Mouse (Mus musculus) CH12F3 (cell line): ENCODE results near the gene Iqsec1.

Source experiments
- in situ Hi-C: fragments of 300-500 bp; cut with MboI; formaldehyde crosslinking; loops from 2 replicates; pipeline ENCODE4 v1.14.3; 2020; ENCODE audit warnings: low sequenced_read_pairs

Iqsec1 gene

DNA sequence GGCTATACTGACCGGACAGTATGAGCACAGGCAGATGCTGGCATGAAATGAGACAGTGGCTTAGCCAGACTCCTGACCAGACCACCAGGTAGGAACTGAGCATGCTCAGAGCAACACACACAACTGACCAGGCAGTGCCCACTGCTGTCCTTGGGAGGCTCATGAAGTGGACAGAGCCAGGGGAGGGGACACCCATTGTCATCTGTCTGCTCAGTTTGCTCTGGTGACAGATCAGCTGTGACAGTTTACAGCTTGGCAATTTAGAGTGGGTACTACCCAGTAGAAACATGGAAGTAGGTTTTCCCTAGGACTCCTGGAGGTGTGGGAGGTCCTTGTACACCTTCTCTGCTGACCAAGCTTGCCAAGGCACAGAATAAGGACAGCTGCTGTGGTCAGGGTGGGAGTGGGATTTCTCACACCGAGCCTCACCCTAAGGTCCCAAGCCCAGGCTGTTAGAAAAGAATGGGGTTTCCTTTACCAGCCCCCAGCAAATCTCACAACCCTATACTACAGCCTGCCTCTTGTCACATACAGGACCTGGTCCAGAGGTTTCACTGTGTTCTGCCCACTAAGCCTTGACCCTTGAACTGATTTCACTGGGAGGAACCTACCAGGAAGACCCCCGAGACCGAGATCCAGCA lies 253.0 kb downstream of the Iqsec1 start:
- in situ Hi-C loops: loop anchor here (5.0 kb wide), 1 partner anchor 77 kb away; no protein-coding TSS in a partner anchor

DNA sequence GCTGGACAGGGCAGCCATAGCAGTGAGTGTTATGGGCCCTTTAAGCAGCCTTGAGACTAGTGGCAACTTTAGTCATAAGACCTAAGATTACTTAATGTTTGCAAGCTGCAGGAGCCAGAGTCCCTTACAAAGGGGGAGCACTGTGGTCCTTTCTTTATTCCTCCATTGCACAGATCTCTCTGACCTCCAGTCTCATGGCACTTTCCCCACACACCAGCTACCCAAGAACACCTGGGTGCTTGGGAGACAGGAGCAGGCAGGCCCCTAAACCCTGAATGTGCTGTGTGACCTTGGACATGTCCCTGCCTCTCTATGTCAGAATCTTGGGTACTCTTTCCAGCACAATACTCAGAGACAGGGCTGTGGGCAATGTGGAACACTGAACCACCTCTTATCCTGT lies 253.7 kb downstream of the Iqsec1 start:
- in situ Hi-C loops: loop anchor here (5.0 kb wide), 1 partner anchor 77 kb away; no protein-coding TSS in a partner anchor

DNA sequence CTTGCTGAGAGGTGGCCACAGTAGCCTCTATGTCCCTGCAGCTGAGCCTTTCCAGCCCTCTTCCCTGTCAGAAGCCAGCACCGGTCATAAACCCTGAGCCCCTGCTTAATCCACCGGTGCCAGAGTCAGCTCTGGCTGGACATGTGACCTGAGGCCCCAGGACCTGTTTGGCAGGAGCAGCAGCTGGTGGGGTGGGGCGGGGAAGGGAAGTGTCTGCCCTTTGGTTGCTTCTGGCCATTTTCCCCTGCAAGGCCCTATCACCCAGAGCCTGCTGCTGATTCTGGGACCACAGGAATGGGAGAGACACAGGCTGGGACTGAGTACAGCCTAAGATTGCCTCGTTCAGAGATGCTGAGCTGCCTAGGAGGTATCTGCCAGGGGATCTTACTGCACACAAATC lies 257.2 kb downstream of the Iqsec1 start:
- in situ Hi-C loops: no loop called here

DNA sequence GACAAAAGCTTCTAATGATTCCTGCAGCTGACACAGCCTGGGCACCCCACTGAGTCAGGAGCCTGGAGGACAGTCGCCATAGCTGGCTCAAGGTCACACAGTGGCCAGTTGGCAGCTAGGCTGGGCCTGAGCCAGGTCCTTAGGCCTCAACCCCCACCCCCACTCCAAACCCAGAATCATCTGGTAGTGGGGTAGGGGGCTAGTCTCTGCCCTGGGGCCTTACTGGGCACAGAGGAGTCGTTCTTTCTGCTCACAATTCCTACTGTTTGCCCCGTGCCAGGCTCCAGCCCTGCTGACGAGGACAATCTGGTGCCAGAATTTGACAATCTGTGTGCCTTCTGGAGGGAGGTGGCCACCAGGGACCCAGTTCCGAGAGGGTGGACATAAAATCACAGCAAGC lies 258.7 kb downstream of the Iqsec1 start:
- in situ Hi-C loops: no loop called here

DNA sequence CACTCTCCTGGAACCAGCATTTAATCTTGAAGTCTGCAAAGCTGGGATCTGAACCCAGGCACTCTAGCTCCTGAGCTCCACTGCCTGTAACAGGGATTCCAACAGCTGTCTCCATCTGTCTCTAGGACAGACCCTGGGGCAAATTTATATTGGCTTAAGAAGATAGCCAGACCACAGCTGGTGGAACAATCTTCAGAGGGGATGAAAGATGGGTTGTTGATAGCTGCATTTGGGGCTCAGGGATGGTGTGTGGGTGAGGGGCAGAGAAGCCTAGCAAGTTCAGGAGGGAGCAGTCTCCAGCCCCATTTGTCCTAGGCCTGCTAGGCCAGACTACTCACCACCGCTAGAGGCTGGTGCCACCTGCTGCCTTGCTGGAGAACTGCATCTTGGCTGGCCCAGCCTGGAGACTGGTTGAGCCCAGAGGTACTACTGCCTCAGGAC lies 260.0 kb downstream of the Iqsec1 start:
- in situ Hi-C loops: no loop called here

DNA sequence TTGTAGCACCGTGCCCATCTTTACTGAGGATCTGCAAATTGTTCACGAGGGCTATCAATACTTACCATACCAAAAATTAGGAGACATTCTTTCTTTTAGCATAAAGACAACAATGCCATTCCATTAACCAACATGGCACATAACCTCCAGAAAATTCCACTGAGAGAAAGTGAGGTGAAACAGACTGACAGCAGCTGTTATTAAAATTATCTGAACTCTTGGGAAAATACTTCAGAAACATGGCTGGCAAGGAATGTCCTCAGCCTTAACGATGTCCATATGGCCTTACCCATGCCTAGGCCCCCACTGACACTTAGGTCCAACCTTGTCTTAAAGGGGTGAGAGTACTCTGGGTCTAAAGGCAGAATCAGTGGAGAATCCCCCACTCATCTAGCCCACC lies 260.7 kb downstream of the Iqsec1 start:
- in situ Hi-C loops: no loop called here

DNA sequence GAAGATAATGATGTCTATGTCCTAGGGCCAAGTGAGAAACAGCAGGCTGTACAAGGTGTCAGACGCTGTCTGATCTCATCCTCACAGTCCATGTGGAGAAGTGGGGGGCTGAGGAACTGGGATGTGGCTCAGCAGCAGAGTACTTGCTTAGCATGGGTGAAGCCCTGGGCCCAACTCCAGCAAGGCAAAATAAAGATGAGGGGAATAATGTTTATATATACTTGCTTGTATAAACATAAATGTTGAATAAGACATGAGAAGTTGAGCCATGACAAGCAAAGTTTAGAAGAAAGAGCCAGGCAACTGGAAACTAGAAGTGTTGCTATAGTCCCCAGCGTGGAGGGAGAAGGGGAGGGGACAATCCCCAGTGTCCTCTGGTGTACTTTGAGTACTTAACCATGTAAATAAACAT lies 261.8 kb downstream of the Iqsec1 start:
- in situ Hi-C loops: no loop called here

DNA sequence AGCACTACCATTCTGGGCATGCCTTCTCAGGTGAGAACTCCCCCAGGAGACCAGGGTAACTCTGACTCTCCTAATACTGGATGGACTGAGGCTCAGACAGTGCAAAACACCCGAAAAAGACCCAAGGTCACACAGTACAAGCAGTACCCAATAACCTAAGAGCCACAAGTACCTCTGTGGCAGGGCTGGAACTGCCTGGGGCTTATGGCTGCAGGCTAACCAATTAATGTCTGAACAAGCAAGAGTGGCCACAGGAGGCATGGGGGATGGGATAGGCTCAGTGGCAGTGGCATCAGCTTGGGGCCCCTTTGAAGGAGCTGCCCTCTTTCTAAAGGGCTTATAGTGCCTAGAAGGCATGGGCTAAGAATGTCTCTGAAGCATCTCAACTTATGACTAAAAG lies 263.0 kb downstream of the Iqsec1 start:
- in situ Hi-C loops: no loop called here

DNA sequence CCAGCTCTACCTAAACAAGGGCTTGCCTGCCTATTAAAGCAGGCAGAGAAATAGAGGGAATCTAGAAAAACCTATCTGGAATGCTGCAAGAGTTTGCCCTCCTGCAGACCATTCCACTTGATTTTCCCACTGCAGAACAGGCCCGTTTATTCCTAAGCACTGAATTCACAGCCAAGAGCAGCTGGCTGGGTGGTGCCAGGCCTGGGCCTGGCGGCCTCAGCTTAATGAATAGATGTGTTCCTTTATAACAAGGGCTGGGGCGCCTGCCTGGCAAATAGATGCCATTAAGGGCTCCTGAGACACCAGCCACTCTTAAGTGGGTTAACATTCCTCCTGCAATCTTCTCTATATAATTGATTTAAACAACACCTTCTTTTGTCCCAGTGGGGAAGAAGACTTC lies 265.5 kb downstream of the Iqsec1 start:
- in situ Hi-C loops: no loop called here

DNA sequence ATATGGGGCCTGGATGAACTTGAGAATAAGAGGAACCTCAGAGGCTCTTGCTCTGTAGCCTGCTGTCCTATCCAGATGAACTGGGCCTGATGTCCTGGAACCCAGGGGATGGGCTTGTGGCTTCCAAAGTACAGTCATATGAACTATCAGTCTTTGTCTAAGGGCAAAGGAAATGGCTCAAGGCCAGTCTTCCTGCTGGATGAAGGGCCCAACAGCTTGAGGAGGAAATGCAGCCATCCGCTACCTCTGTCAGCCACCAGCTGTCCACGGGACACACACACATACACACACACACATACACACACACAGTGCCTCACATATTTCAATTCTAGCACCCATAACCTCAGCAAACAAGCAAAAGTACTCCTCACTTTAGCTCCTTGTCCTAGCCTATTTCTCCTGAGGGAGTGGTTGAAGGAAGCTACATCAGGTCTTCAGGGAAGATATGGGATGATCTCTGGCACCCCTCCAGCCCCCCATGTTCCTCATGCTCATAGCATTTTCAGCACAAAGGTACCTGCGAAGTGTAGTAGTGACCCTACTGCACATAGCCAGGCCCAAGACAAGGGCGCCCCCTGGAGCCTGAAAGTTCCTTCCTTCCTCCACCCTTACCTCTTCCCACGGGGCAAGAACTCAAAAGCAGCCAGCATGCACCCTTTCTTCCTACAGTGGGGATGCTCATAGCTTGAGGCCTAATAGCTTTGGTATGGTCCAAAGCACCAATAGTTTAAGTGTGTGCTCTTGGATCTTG lies 267.3 kb downstream of the Iqsec1 start:
- in situ Hi-C loops: no loop called here

DNA sequence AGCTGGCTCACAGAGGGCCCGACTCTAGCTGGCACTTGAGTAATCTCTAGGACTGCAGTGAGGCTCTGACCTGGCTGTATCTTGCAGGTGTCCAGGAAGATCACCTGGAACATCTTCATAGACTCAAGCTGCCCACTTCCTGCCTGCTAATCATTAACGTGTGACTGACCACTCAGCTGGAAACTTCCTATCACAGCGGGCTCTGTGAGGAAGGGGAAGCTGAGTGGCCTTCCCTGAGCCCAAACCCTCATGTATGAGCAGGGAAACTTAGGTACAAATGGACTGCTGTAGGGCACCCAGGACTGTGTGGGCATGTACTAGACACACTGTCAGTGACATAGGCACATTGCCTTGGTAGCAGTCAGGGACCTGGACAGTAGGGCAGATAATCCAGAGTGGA lies 268.3 kb downstream of the Iqsec1 start:
- in situ Hi-C loops: no loop called here

DNA sequence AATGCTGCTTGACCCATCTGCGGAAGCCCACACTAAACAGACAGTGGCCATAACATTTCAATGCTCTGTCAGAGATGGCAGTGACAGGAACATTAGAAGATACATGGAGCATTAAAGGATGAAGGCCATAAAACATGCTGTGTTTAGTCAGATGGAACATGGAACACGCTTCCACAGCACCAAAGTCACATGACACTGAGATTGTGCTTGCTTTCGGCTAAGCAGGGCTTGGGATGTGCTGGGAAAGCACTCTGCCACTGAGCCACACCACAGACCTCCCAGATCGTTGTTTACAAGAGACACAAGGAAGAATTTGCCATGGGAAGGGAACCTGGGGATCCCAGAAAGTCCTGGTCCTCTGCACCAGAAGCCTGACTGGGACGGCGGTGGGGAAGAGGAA lies 269.1 kb downstream of the Iqsec1 start:
- in situ Hi-C loops: no loop called here

DNA sequence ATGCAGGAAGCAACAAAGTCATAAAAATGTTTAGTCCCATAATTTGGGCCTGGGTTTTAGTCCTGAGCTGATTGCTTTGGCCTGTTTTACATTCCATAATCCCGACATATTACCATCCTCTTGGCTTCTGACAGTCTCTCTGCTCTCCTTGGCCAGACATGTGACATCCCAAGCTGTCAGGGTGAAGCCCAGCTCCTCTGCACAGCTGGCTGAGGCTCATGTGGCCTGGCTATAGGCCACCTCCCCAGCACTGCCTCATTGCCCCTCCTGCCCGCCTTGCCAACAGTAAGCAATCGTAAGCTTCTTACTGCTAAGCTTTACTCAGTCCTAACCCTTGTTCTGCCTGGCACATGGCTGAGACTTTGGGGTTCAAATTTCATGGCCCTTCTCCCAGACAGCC lies 270.0 kb downstream of the Iqsec1 start:
- in situ Hi-C loops: no loop called here

DNA sequence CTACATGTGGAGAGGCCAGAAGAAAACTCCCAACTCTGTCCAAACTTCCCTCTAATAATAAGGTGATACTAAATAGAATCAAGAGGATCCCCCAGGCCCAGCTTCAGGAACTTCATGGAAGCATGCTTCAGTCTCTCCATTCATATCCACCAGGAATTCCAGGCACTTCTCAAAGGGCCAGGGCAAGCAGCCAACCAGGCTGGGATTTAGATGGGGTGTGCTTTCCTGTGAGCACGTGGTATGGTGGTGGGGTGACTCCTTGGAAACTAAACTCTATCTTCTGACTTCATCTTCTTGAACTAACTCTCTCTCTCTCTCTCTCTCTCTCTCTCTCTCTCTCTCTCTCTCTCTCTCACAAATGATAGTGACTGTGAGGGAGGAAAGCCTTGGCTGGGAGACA lies 270.8 kb downstream of the Iqsec1 start:
- in situ Hi-C loops: no loop called here

DNA sequence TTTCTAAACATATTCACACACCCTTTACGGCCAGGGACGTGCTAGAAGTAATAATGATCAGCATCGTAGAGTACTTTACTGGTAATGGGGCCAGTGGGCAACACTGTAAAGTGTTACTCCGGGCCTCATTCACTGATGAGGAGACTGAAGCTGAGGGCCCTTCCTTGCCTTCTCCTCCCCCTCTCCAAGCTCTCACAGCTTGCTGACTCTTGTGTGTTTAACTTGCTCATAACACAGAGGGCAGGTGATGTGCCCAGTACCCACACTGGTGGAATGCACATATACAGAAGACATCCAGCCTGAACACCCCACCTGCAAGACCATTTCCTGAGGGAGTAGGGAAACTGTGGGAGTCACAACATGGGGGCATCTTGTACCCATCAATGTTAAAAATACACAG lies 271.6 kb downstream of the Iqsec1 start:
- in situ Hi-C loops: no loop called here

DNA sequence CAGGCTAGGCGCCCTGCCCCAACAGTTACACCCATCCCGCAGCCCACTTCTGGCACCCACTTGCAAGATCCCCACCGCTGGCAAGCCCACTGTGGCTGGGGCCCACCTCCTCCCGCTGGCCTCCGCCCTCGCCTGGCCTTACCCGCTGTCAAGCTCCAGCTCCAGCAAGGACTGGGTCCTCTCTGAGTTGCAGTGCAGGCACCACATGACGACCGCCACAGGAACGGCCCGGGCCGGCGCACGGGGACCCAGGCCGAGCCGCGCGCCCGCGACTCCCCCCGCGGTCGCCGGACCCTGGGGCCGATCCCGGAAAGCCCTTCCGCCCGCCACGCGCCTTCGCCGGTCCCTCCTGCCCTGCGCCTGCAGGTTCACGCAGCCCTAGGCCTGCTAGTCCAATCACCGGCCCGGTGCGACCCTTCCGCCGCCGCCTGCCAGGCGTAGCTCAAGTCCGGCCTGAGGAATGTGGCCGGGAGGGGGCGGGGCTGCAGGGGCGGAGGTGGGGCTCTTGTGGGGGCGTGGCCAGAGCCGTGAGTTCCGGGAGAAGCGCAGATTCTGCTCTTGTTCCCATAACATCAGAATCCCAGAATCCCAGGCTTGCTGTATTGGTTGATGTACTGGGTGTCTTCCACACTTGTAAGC lies 272.3 kb downstream of the Iqsec1 start:
- in situ Hi-C loops: no loop called here

DNA sequence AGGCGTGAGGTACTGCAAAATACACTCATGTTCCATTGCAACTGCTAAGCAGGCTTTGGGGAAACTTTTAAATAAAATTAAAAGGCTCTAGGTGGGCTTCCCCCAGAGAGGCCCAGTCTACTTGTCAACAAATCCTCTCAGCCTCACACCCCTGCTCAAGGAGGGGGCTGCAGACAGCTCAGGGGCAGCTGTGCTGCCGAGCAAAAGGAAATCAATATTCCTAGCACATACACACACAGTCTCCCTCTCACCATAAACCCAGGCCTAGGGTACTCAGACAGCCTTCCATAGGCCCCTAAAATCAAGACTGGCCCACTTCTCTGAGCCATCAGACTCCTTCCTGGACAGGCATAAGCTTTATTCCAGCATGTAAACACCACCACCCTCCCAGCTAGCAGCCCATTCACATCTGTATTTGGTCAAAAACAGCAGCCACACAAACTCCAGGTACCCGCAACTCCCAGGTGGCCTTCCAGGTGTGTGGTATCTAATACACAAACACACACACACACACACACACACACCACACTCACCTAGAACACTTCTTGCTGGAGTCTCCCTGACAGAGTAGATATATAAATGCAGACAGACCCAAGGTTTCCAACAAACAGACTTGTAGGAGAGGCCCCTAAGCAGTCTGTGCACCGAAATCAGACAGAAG lies 273.1 kb downstream of the Iqsec1 start:
- in situ Hi-C loops: no loop called here

DNA sequence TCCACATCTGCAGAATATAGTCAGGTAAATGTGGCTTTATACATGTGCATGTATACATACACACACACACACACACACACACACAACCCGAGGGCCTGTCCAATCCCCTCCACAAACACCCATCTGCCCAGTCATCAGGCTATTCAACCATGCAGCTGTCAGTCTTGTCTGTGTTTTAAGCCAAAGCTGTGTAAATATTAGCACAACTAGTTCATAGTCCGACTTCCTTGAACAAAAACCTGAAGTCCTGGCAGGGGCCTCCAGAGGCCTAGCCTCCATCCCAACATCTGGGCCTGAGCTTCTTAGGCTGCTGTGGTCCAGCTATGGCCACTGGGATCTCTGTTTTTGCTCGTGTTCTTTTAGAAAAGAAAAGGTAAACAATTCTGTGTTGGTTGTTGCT lies 274.8 kb downstream of the Iqsec1 start:
- in situ Hi-C loops: no loop called here

DNA sequence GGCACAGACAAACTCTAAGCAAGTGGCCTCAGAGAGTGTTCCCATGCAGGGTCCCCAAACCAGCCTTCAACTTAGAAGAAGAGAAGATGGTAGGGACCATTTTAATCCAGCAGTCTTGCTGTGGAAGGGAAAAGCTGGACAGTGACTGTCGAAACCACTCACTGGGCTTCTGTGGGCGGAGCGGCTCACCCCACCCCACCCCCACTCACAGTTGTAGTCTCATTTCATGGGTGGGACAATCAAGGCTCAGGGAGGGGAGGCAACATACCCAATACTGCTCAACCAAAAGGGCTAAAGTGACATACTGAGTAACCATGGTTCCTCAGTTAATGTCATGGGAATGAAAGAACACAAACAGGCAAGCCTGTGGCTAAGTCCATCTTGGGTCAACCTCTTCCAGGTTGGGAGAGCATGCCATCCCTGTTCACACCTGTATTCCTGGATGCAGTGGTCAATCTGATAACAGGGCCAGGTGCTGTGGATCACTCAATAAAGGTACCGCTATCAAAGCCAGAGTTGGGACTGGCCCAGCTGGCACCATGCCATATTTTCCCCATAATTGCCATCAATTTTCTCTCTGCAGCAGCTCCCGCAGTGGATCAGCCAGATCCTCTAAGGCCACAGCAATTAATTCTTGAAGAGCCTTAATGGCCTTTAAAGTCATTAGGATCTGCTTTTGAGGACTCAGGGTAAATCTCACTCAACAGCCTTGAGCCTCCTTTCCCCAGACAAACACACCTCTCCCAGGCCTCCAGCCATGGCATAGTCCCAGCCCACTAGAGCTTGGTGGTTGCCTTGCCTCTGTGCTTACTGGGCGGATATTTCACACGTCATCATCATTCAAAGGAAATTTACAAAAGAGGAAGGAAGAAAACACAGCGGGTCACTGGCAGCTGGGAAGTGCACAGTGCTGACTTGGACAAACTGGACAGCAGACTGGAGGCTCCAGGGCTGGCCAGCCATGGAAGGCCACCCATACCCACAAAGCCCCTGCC lies 275.7 kb downstream of the Iqsec1 start:
- in situ Hi-C loops: no loop called here

DNA sequence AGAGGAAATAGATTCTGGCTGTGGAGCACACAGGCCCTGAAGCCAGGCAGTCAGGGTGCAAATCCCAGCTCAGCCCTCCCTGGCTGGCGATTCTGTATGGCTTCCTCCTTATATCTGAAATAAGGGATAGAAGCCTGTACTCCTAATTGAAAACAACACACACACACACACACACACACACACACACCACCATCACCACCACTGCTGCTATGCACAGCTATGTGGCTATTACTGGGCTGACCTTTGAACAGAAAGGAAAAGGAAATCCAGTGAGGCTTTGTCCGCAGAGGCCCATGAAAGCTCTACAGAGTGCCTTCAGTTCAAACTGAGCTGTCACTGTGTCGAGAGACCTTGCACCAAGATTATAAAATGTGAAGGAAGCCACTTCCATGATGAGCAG lies 276.4 kb downstream of the Iqsec1 start:
- in situ Hi-C loops: no loop called here
